Mouse (Mus musculus) kidney, postnatal 36 days (tissue): ENCODE data around the gene Tpp1.
A peak's percentile ranks its signal among the peaks of the same experiment; 100 is the strongest.

Experiments used
- DNase-seq, 2 experiments: peaks; one replicate each; pipeline ENCODE4 v3.0.0; 2021 to 2022; ENCODE audit warnings: mixed read lengths in 2 of 2

Gene Tpp1

GRCm38 (mm10) chr7:105751491-105752433 lies at the start of gene Tpp1:
Gene Tpp1, minus strand, starts transcription at chr7:105752235.
- DNase-seq, result peak; percentile 91 to 95

GRCm38 (mm10) chr7:105796972-105797371 lies 44.9 kb upstream of the Tpp1 start:
- DNase-seq, result no peak

- DNase-seq, result no peak
Observed at GRCm38 (mm10) chr7:105795759-105796366, 43.8 kb upstream of the Tpp1 start.

GRCm38 (mm10) chr7:105793701-105794100 lies 41.7 kb upstream of the Tpp1 start:
- peak in 1 of 2 experiments; percentile 26 for DNase-seq

- DNase-seq, result no peak
Observed at GRCm38 (mm10) chr7:105791147-105791546, 39.1 kb upstream of the Tpp1 start.

GRCm38 (mm10) chr7:105787285-105788140 lies 35.5 kb upstream of the Tpp1 start, which contains the start of gene Dchs1:
Gene Dchs1, minus strand, starts transcription at chr7:105787654.
- DNase-seq, result peak in 1 of 2 experiments; percentile 55

- DNase-seq, result no peak
Observed at GRCm38 (mm10) chr7:105786506-105787284, 34.7 kb upstream of the Tpp1 start.

- DNase-seq, result no peak
Observed at GRCm38 (mm10) chr7:105784556-105784955, 32.5 kb upstream of the Tpp1 start.

- no peak for DNase-seq
Observed at GRCm38 (mm10) chr7:105783861-105784260, 31.8 kb upstream of the Tpp1 start.

GRCm38 (mm10) chr7:105778553-105779265 lies 26.7 kb upstream of the Tpp1 start:
- DNase-seq, result peak in 1 of 2 experiments; percentile 68

- DNase-seq, result peak; percentile 72 to 73
Observed at GRCm38 (mm10) chr7:105777797-105778552, 25.9 kb upstream of the Tpp1 start.

GRCm38 (mm10) chr7:105777316-105777715 lies 25.3 kb upstream of the Tpp1 start:
- DNase-seq, result no peak

- DNase-seq, result no peak
Observed at GRCm38 (mm10) chr7:105776026-105776425, 24.0 kb upstream of the Tpp1 start.

GRCm38 (mm10) chr7:105774661-105775060 lies 22.6 kb upstream of the Tpp1 start:
- DNase-seq, result peak; percentile 48 to 63

GRCm38 (mm10) chr7:105773041-105773440 lies 21.0 kb upstream of the Tpp1 start:
- DNase-seq, result peak in 1 of 2 experiments; percentile 34

GRCm38 (mm10) chr7:105772331-105772730 lies 20.3 kb upstream of the Tpp1 start:
- DNase-seq, result no peak

- DNase-seq, result no peak
Observed at GRCm38 (mm10) chr7:105769959-105770358, 17.9 kb upstream of the Tpp1 start.

- DNase-seq, result peak; percentile 50 to 53
Observed at GRCm38 (mm10) chr7:105767729-105768165, 15.7 kb upstream of the Tpp1 start.

GRCm38 (mm10) chr7:105764331-105764730 lies 12.3 kb upstream of the Tpp1 start:
- no peak for DNase-seq

GRCm38 (mm10) chr7:105762517-105763270 lies 10.7 kb upstream of the Tpp1 start:
- DNase-seq, result no peak
